16 mouse cellular contexts compared by ENCODE assay signal in the genomic region with DNA sequence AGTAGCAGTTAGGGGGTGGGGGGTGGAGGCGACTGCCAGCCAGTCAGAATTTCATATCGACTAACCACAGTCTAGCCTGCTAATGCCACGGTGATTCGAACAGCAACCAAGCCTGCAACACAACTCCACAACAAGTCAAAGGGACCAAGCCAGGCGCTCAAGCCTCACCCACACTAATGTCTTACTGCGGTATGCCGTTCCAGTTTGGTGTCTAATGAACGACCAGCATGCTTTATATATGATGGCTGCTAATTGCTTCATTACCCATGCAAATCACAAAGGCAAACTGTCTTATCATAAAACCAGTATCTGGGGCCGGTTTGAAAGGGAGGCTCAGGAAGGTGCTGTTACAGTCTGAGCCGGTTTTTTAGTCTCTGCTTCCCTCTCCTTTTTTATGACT.
DNase-seq lines count a peak whose midpoint lies in the region; ATAC-seq lines count a peak whose summit lies in the region.
"Had no signal": no experiment of that assay in that cellular context is flagged by ENCODE, and none has a peak within 500 bp of the region (broad histone marks: within the 10 kb centered on the region; RNA-seq: fewer than 3 reads in every experiment).

No protein-coding gene starts in this region.

- H3K9me3 ChIP-seq in embryonic facial prominence, embryonic 13.5 days, result no peaks in the 10 kb centered on the region
- no peaks in the 10 kb centered on the region for H3K9me3 ChIP-seq in embryonic facial prominence, embryonic 10.5 days
- H3K9me3 ChIP-seq in kidney, embryonic 14.5 days (ENCODE audit: control insufficient read depth, low read length), result no peaks in the 10 kb centered on the region
- H3K9me3 ChIP-seq in midbrain, embryonic 13.5 days, result no peaks in the 10 kb centered on the region
- H3K9me3 ChIP-seq in midbrain, embryonic 16.5 days (replicated peaks; ENCODE audit: control insufficient read depth, low read length, poor library complexity, severe bottlenecking), result no peaks in the 10 kb centered on the region

- 0 out of 2 replicates have a peak overlapping the region, but pooled peaks have one; percentile 5 for H3K4me2 ChIP-seq in embryonic facial prominence, embryonic 13.5 days
- peak overlapping the region; percentile 21; the same call in 1 of the 2 replicates for H3K4me2 ChIP-seq in kidney, embryonic 14.5 days (replicated peaks; ENCODE audit: low read depth, low read length)
- no peak overlapping the region for H3K4me2 ChIP-seq in midbrain, embryonic 13.5 days (replicated peaks)
- H3K4me2 ChIP-seq in midbrain, embryonic 16.5 days (ENCODE audit: low read length), result no peak overlapping the region
- H3K4me2 ChIP-seq: heart, embryonic 11.5 days had no signal

- H3K4me1 ChIP-seq in embryonic facial prominence, embryonic 13.5 days, result peaks cover 15% of the 10 kb centered on the region; the same call in 1 of the 2 replicates
- peaks cover 20% of the 10 kb centered on the region for H3K4me1 ChIP-seq in embryonic facial prominence, embryonic 10.5 days
- H3K4me1 ChIP-seq in kidney, embryonic 14.5 days (ENCODE audit: control insufficient read depth, insufficient read depth, low read length), result peaks cover 6% of the 10 kb centered on the region; the same call in 1 of the 2 replicates
- H3K4me1 ChIP-seq in midbrain, embryonic 13.5 days (replicated peaks), result no peaks in the 10 kb centered on the region; the same call in 1 of the 2 replicates
- H3K4me1 ChIP-seq in midbrain, embryonic 16.5 days (ENCODE audit: control insufficient read depth, insufficient read depth, low read length), result no peaks in the 10 kb centered on the region

- no peak overlapping the region for H3K27ac ChIP-seq in embryonic facial prominence, embryonic 13.5 days
- H3K27ac ChIP-seq in embryonic facial prominence, embryonic 10.5 days (replicated peaks), result no peak overlapping the region
- H3K27ac ChIP-seq in kidney, embryonic 14.5 days (ENCODE audit: low read depth, low read length), result no peak overlapping the region
- no peak overlapping the region for H3K27ac ChIP-seq in midbrain, embryonic 13.5 days
- no peak overlapping the region for H3K27ac ChIP-seq in midbrain, embryonic 16.5 days (ENCODE audit: low read length)
- H3K27ac ChIP-seq: layer of hippocampus, adult 2 months; liver, embryonic 14.5 days had no signal

- 53% methylated on average over 10 of the region's 10 CpGs for WGBS in embryonic facial prominence, embryonic 13.5 days
- whole genome bisulfite sequencing in embryonic facial prominence, embryonic 10.5 days, result 82% methylated on average over 10 of the region's 10 CpGs
- 36% methylated on average over 10 of the region's 10 CpGs for WGBS in kidney, embryonic 14.5 days
- WGBS in midbrain, embryonic 13.5 days, result 73% methylated on average over 10 of the region's 10 CpGs
- 68% methylated on average over 10 of the region's 10 CpGs for WGBS in midbrain, embryonic 16.5 days

- ATAC-seq in embryonic facial prominence, embryonic 13.5 days (ENCODE audit: insufficient number of reproducible peaks, insufficient read depth, low FRiP score, low TSS enrichment, low read depth), result no peak
- no peak for ATAC-seq in kidney, embryonic 14.5 days (ENCODE audit: low FRiP score, low TSS enrichment)
- peak; percentile 34; the same call in 1 of the 2 replicates for ATAC-seq in midbrain, embryonic 13.5 days
- no peak for ATAC-seq in midbrain, embryonic 16.5 days
- 0 out of 2 replicates have a peak, but pooled peaks have one; percentile 11 for ATAC-seq in megakaryocyte, adult 5-6 weeks (ENCODE audit: poor library complexity, severe bottlenecking)
- ATAC-seq in inflammation-experienced regulatory T-cells, adult 6 months, result no peak
- ATAC-seq: CD4-positive, CD25-positive, alpha-beta regulatory T cell, adult 4 months had no signal

- DNase-seq in embryonic facial prominence, embryonic 10.5 days (ENCODE audit: low spot score), result no peak
- no peak for DNase-seq in kidney, postnatal 25 days
- DNase-seq: cerebellum, adult 9-11 months; gastrocnemius, postnatal 36 days; left cerebral cortex, postnatal 4 days; thymus, adult 18-20 months had no signal

- no peaks in the 10 kb centered on the region for H3K36me3 ChIP-seq in embryonic facial prominence, embryonic 13.5 days
- H3K36me3 ChIP-seq in embryonic facial prominence, embryonic 10.5 days (replicated peaks), result no peaks in the 10 kb centered on the region
- H3K36me3 ChIP-seq in kidney, embryonic 14.5 days (ENCODE audit: control insufficient read depth, insufficient read depth, low read length), result no peaks in the 10 kb centered on the region
- H3K36me3 ChIP-seq in midbrain, embryonic 13.5 days, result no peaks in the 10 kb centered on the region
- no peaks in the 10 kb centered on the region for H3K36me3 ChIP-seq in midbrain, embryonic 16.5 days (ENCODE audit: control insufficient read depth, insufficient read depth, low read length)

- no peak overlapping the region for H3K4me3 ChIP-seq in embryonic facial prominence, embryonic 13.5 days
- H3K4me3 ChIP-seq in embryonic facial prominence, embryonic 10.5 days, result no peak overlapping the region
- H3K4me3 ChIP-seq in kidney, embryonic 14.5 days (ENCODE audit: low read length), result no peak overlapping the region
- no peak overlapping the region for H3K4me3 ChIP-seq in midbrain, embryonic 13.5 days (replicated peaks)
- no peak overlapping the region for H3K4me3 ChIP-seq in midbrain, embryonic 16.5 days (ENCODE audit: low read depth, low read length)
- H3K4me3 ChIP-seq: layer of hippocampus, adult 2 months had no signal

- no peak overlapping the region for H3K9ac ChIP-seq in embryonic facial prominence, embryonic 13.5 days
- no peak overlapping the region for H3K9ac ChIP-seq in kidney, embryonic 14.5 days (ENCODE audit: low read depth, low read length)
- no peak overlapping the region for H3K9ac ChIP-seq in midbrain, embryonic 13.5 days (replicated peaks)
- no peak overlapping the region for H3K9ac ChIP-seq in midbrain, embryonic 16.5 days (ENCODE audit: low read depth, low read length)
- H3K9ac ChIP-seq: liver, embryonic 14.5 days had no signal

- no peaks in the 10 kb centered on the region for H3K27me3 ChIP-seq in embryonic facial prominence, embryonic 13.5 days
- no peaks in the 10 kb centered on the region for H3K27me3 ChIP-seq in embryonic facial prominence, embryonic 10.5 days (replicated peaks; ENCODE audit: low read depth, poor library complexity, severe bottlenecking)
- H3K27me3 ChIP-seq in kidney, embryonic 14.5 days (ENCODE audit: control insufficient read depth, insufficient read depth, low read length), result no peaks in the 10 kb centered on the region
- no peaks in the 10 kb centered on the region for H3K27me3 ChIP-seq in midbrain, embryonic 13.5 days
- no peaks in the 10 kb centered on the region for H3K27me3 ChIP-seq in midbrain, embryonic 16.5 days (ENCODE audit: control insufficient read depth, insufficient read depth, low read depth, low read length)

Comparison
In these comparisons a context has a peak if more than half of its experiments do, and no peak if none do; other contexts are left out.
1. ATAC-seq: peak in midbrain, embryonic 13.5 days (single experiment) and megakaryocyte, adult 5-6 weeks (single experiment); none in embryonic facial prominence, embryonic 13.5 days (single experiment), kidney, embryonic 14.5 days (single experiment), midbrain, embryonic 16.5 days (single experiment) and inflammation-experienced regulatory T-cells, adult 6 months (single experiment).
2. H3K4me2 ChIP-seq: peak in embryonic facial prominence, embryonic 13.5 days (single experiment) and kidney, embryonic 14.5 days (single experiment); none in midbrain, embryonic 13.5 days (single experiment) and midbrain, embryonic 16.5 days (single experiment).